Mouse (Mus musculus) heart, adult 2 months (tissue): ENCODE measurements around the gene Serinc4. TPM values are rescaled to one million over a fixed set of nuclear protein-coding genes. Genes with fewer than 3 reads are reported as not detected.

Experiments
- DNase-seq, 2 experiments: peaks; one replicate each; pipeline ENCODE4 v3.0.0; 2021
- H3K27ac ChIP-seq: fragments of 200-600 bp; 2 replicates; pipeline ENCODE4 v1.8.1; 2022
- H3K27me3 ChIP-seq: fragments of 200-500 bp; 2 replicates; pipeline ENCODE4 v1.6.1; 2012; ENCODE audit warnings: mild to moderate bottlenecking, low read length, inconsistent platforms, mixed read lengths; ENCODE audit not compliant: control insufficient read depth, insufficient read depth
- H3K36me3 ChIP-seq: fragments of 200-500 bp; 2 replicates; pipeline ENCODE4 v1.6.1; 2012; ENCODE audit warnings: low read length, inconsistent platforms; ENCODE audit not compliant: control insufficient read depth, insufficient read depth
- H3K4me1 ChIP-seq: fragments of 200-500 bp; 2 replicates; pipeline ENCODE4 v1.6.1; 2011; ENCODE audit warnings: low read length; ENCODE audit not compliant: control insufficient read depth, insufficient read depth
- H3K4me3 ChIP-seq: fragments of 200-600 bp; 2 replicates; pipeline ENCODE4 v1.8.1; 2022
- H3K79me2 ChIP-seq: fragments of 200-500 bp; replicated peaks from 2 replicates; pipeline ENCODE4 v1.6.1; 2012; ENCODE audit warnings: mild to moderate bottlenecking, inconsistent platforms, low read length, moderate library complexity, mixed read lengths; ENCODE audit not compliant: control insufficient read depth, insufficient read depth
- H3K9ac ChIP-seq: fragments of 200-500 bp; 2 replicates; pipeline ENCODE4 v1.6.1; 2012; ENCODE audit warnings: low read depth, mild to moderate bottlenecking, control low read depth, inconsistent platforms, low read length, mixed read lengths
- CTCF ChIP-seq: fragments of 200-600 bp; IDR thresholded peaks from 2 replicates; pipeline ENCODE4 v1.8.1; 2022; ENCODE audit warnings: antibody characterized with exemption, mild to moderate bottlenecking, moderate library complexity
- EP300 ChIP-seq: fragments of 200-500 bp; IDR thresholded peaks from 2 replicates; pipeline ENCODE4 v1.6.1; 2011; ENCODE audit warnings: low read depth, low read length, control low read depth; ENCODE audit not compliant: insufficient read depth
- POLR2A ChIP-seq: fragments of 200-500 bp; IDR thresholded peaks from 2 replicates; pipeline ENCODE4 v1.6.1; 2011; ENCODE audit warnings: mild to moderate bottlenecking, low read depth, low read length, control low read depth; ENCODE audit not compliant: insufficient read depth
- whole genome bisulfite sequencing: fragments of 180-500 bp; shearing (Covaris S2); methylation state at CpG from one replicate; pipeline ENCODE4 v1.1.7; 2018; 5-methylcytosine and 5-hydroxymethylcytosine counted together
- intact Hi-C: fragments of 180-260 bp; cut with DNase I; formaldehyde crosslinking; loops from one replicate; pipeline ENCODE4 v1.15.1; 2025
- polyA plus RNA-seq: library from polyadenylated mRNA; depleted of rRNA; stranded (reverse); fragments of >200 nt; gene quantifications from 2 replicates; pipeline ENCODE4 v1.2.3, GENCODE M21; 2012
- total RNA-seq, 2 experiments: library from RNA; stranded (reverse); gene quantifications; 2 replicates each; pipeline ENCODE4 v1.2.3; 2021

The Serinc4 gene
- total and polyA plus RNA-seq, 3 experiments: 0.21 TPM; not detected in 2

- DNase-seq: no peak
Observed at GRCm38 (mm10) chr2:121440834-121441605, 15.6 kb downstream of the Serinc4 start.

GRCm38 (mm10) chr2:121439746-121440145, 16.8 kb downstream of the Serinc4 start:
- H3K36me3 ChIP-seq: peaks cover 2% of the 10 kb centered on the region
- intact Hi-C loops: no loop called here
- H3K9ac ChIP-seq: no peak overlapping the region

More at GRCm38 (mm10) chr2:121440834-121441605, 15.6 kb downstream of the Serinc4 start:
- no peaks in the 10 kb centered on the region for H3K79me2 ChIP-seq
- intact Hi-C loops: no loop called here
- no peak overlapping the region for H3K27ac ChIP-seq
- no peak overlapping the region for H3K9ac ChIP-seq
- no peaks in the 10 kb centered on the region for H3K27me3 ChIP-seq
- 62% methylated on average over 5 of the region's 5 CpGs for WGBS
- no peaks in the 10 kb centered on the region; the same call in none of the 2 replicates for H3K36me3 ChIP-seq
- H3K4me3 ChIP-seq: no peak overlapping the region
- peaks cover 2% of the 10 kb centered on the region; the same call in 1 of the 2 replicates for H3K4me1 ChIP-seq
- TF ChIP-seq CTCF (no peak), POLR2A (no peak), EP300 (no peak)

GRCm38 (mm10) chr2:121434854-121435253, 21.7 kb downstream of the Serinc4 start:
- intact Hi-C loops: no loop called here
- Histone ChIP-seq H3K9ac (no peak overlapping the region), H3K4me1 (no peaks in the 10 kb centered on the region), H3K79me2 (no peaks in the 10 kb centered on the region), H3K4me3 (no peak overlapping the region), H3K36me3 (peaks cover 7% of the 10 kb centered on the region), H3K27me3 (no peaks in the 10 kb centered on the region), H3K27ac (no peak overlapping the region)
- DNase-seq: no peak
- TF ChIP-seq EP300 (no peak), CTCF (peak; percentile 82)
- 93% methylated on average over 1 of the region's 1 CpGs for WGBS

More at GRCm38 (mm10) chr2:121439746-121440145, 16.8 kb downstream of the Serinc4 start:
- 70% methylated on average over 4 of the region's 4 CpGs for WGBS
- TF ChIP-seq EP300 (no peak), CTCF (no peak), POLR2A (no peak)
- DNase-seq: no peak
- H3K27ac ChIP-seq: no peak overlapping the region
- H3K4me3 ChIP-seq: no peak overlapping the region
- H3K4me1 ChIP-seq: peaks cover 2% of the 10 kb centered on the region; the same call in 1 of the 2 replicates
- no peaks in the 10 kb centered on the region for H3K79me2 ChIP-seq
- H3K27me3 ChIP-seq: no peaks in the 10 kb centered on the region

- 95% methylated on average over 2 of the region's 2 CpGs for WGBS
- peaks cover 10% of the 10 kb centered on the region for H3K36me3 ChIP-seq
Observed at GRCm38 (mm10) chr2:121425890-121426289, 30.7 kb downstream of the Serinc4 start.

GRCm38 (mm10) chr2:121423166-121423565, 33.4 kb downstream of the Serinc4 start:
- no peak overlapping the region for H3K27ac ChIP-seq
- H3K36me3 ChIP-seq: peaks cover 20% of the 10 kb centered on the region
- DNase-seq: no peak
- peaks cover 3% of the 10 kb centered on the region for H3K79me2 ChIP-seq
- intact Hi-C loops: no loop called here
- H3K4me1 ChIP-seq: no peaks in the 10 kb centered on the region; the same call in 1 of the 2 replicates
- WGBS: 83% methylated on average over 2 of the region's 2 CpGs
- H3K9ac ChIP-seq: no peak overlapping the region
- no peaks in the 10 kb centered on the region for H3K27me3 ChIP-seq
- no peak overlapping the region for H3K4me3 ChIP-seq
- TF ChIP-seq POLR2A (no peak), EP300 (no peak), CTCF (no peak)

More at GRCm38 (mm10) chr2:121425890-121426289, 30.7 kb downstream of the Serinc4 start:
- no peak overlapping the region for H3K9ac ChIP-seq
- H3K4me3 ChIP-seq: no peak overlapping the region
- no peaks in the 10 kb centered on the region for H3K27me3 ChIP-seq
- TF ChIP-seq CTCF (no peak), POLR2A (no peak), EP300 (no peak)
- DNase-seq: no peak
- H3K79me2 ChIP-seq: no peaks in the 10 kb centered on the region; the same call in 1 of the 2 replicates
- no peaks in the 10 kb centered on the region for H3K4me1 ChIP-seq
- intact Hi-C loops: no loop called here
- no peak overlapping the region for H3K27ac ChIP-seq

- WGBS: 71% methylated on average over 3 of the region's 3 CpGs
- Histone ChIP-seq H3K36me3 (peaks cover 42% of the 10 kb centered on the region), H3K4me1 (peaks cover 6% of the 10 kb centered on the region)
Observed at GRCm38 (mm10) chr2:121418476-121418875, 38.1 kb downstream of the Serinc4 start.

More at GRCm38 (mm10) chr2:121418476-121418875, 38.1 kb downstream of the Serinc4 start:
- DNase-seq: no peak
- Histone ChIP-seq H3K27ac (no peak overlapping the region), H3K79me2 (peaks cover 3% of the 10 kb centered on the region), H3K9ac (no peak overlapping the region), H3K4me3 (no peak overlapping the region), H3K27me3 (no peaks in the 10 kb centered on the region)
- TF ChIP-seq POLR2A (no peak), EP300 (no peak), CTCF (no peak)
- intact Hi-C loops: no loop called here
